Mouse (Mus musculus) CH12.LX (cell line): ENCODE measurements around the gene Fbxw8. TPM values are rescaled to one million over a fixed set of nuclear protein-coding genes. Genes with fewer than 3 reads are reported as not detected.
A peak's percentile ranks its signal among the peaks of the same experiment; 100 is the strongest.

Source experiments
- DNase-seq: peaks from one replicate; pipeline ENCODE4 v3.0.0-alpha.2; 2013; ENCODE audit errors: extremely low read depth
- H3K27ac ChIP-seq: 2 replicates; pipeline ENCODE4 v1.5.1; 2012; ENCODE audit warnings: low read depth, mild to moderate bottlenecking, control low read depth, moderate library complexity; ENCODE audit not compliant: insufficient read depth
- H3K27me3 ChIP-seq: replicated peaks from 2 replicates; pipeline ENCODE3; 2012; ENCODE audit warnings: inconsistent platforms
- H3K36me3 ChIP-seq, 2 experiments: replicated peaks in 1 of 2; 2 replicates each; pipeline versions ENCODE3 to v1.6.1; 2012; ENCODE audit warnings: inconsistent platforms in 1 of 2, low read length in 1 of 2, mild to moderate bottlenecking in 1 of 2, mixed read lengths in 1 of 2, moderate library complexity in 1 of 2; ENCODE audit not compliant: control insufficient read depth in 1 of 2, insufficient read depth in 1 of 2
- H3K4me1 ChIP-seq, 2 experiments: 2 replicates each; pipeline ENCODE4 v1.6.1; 2012; ENCODE audit warnings: inconsistent platforms in 1 of 2, moderate library complexity in 1 of 2; ENCODE audit not compliant: insufficient read depth in 2 of 2, control insufficient read depth in 1 of 2
- H3K4me2 ChIP-seq: 2 replicates; pipeline ENCODE4 v1.6.1; 2012; ENCODE audit warnings: low read depth, mild to moderate bottlenecking, control low read depth; ENCODE audit not compliant: poor library complexity, insufficient read depth, severe bottlenecking
- H3K4me3 ChIP-seq, 3 experiments: fragments of 150-350 bp in 1 of 3; sonication (generic) in 1 of 3; replicated peaks in 1 of 3; 2 replicates each; pipeline versions ENCODE3 to v1.5.1; 2011 to 2012; ENCODE audit warnings: low read depth in 2 of 3, low read length in 2 of 3, mild to moderate bottlenecking in 2 of 3, moderate library complexity in 2 of 3, control low read depth in 1 of 3, improper control_type of control experiment in 1 of 3, inconsistent platforms in 1 of 3, mixed read lengths in 1 of 3; ENCODE audit not compliant: poor library complexity in 1 of 3
- H3K79me2 ChIP-seq: replicated peaks from 2 replicates; pipeline ENCODE4 v1.6.1; 2012; ENCODE audit warnings: mild to moderate bottlenecking, moderate library complexity; ENCODE audit not compliant: control insufficient read depth, poor library complexity, insufficient read depth, severe bottlenecking; ENCODE audit errors: extremely low read depth
- H3K9ac ChIP-seq: 2 replicates; pipeline ENCODE4 v1.6.1; 2012; ENCODE audit warnings: low read depth, mild to moderate bottlenecking, control low read depth, moderate library complexity; ENCODE audit not compliant: insufficient read depth
- H3K9me3 ChIP-seq: replicated peaks from 2 replicates; pipeline ENCODE3; 2012; ENCODE audit warnings: low read length, inconsistent platforms, mixed read lengths
- CTCF ChIP-seq, 2 experiments: IDR thresholded peaks in 1 of 2; conservative IDR thresholded peaks in 1 of 2; 2 replicates each; pipeline ENCODE4 v1.5.1; 2011 to 2012; ENCODE audit warnings: low read depth in 2 of 2, low read length in 2 of 2, improper control_type of control experiment in 1 of 2, inconsistent platforms in 1 of 2, mild to moderate bottlenecking in 1 of 2, moderate library complexity in 1 of 2
- E2F4 ChIP-seq: IDR thresholded peaks from 2 replicates; pipeline ENCODE4 v1.6.1; 2011; ENCODE audit warnings: low read depth, low read length, improper control_type of control experiment; ENCODE audit not compliant: insufficient replicate concordance
- ETS1 ChIP-seq: conservative IDR thresholded peaks from 2 replicates; pipeline ENCODE4 v1.6.1; 2012; ENCODE audit warnings: low read depth, mild to moderate bottlenecking, inconsistent platforms, low read length, improper control_type of control experiment, moderate library complexity
- MEF2A ChIP-seq: IDR thresholded peaks from 2 replicates; pipeline ENCODE4 v1.6.1; 2014; ENCODE audit warnings: low read depth, mild to moderate bottlenecking, inconsistent platforms, low read length, improper control_type of control experiment, borderline replicate concordance
- MXI1 ChIP-seq: IDR thresholded peaks from 2 replicates; pipeline ENCODE4 v1.6.1; 2011; ENCODE audit warnings: mild to moderate bottlenecking, low read depth, low read length, improper control_type of control experiment
- NELFE ChIP-seq: IDR thresholded peaks from 2 replicates; pipeline ENCODE4 v1.6.1; 2011; ENCODE audit warnings: low read depth, low read length, improper control_type of control experiment
- PAX5 ChIP-seq: IDR thresholded peaks from 2 replicates; pipeline ENCODE4 v1.6.1; 2012; ENCODE audit warnings: low read length, inconsistent platforms, mixed read lengths
- POLR2A ChIP-seq: IDR thresholded peaks from 2 replicates; pipeline ENCODE4 v1.6.1; 2011; ENCODE audit warnings: low read depth, mild to moderate bottlenecking, improper control_type of control experiment, low read length
- POLR2AphosphoS2 ChIP-seq: IDR thresholded peaks from 2 replicates; pipeline ENCODE4 v1.6.1; 2011; ENCODE audit warnings: low read depth, low read length, improper control_type of control experiment
- RAD21 ChIP-seq: IDR thresholded peaks from 2 replicates; pipeline ENCODE4 v1.6.1; 2011; ENCODE audit warnings: low read depth, mild to moderate bottlenecking, low read length, improper control_type of control experiment, moderate library complexity
- SIN3A ChIP-seq: IDR thresholded peaks from 2 replicates; pipeline ENCODE4 v1.6.1; 2012; ENCODE audit warnings: low read length, improper control_type of control experiment, inconsistent platforms
- SMC3 ChIP-seq: IDR thresholded peaks from 2 replicates; pipeline ENCODE4 v1.6.1; 2011; ENCODE audit warnings: low read depth, low read length, improper control_type of control experiment
- TCF12 ChIP-seq: IDR thresholded peaks from 2 replicates; pipeline ENCODE4 v1.6.1; 2014; ENCODE audit warnings: low read depth, mild to moderate bottlenecking, inconsistent platforms, low read length, improper control_type of control experiment
- UBTF ChIP-seq: IDR thresholded peaks from 2 replicates; pipeline ENCODE4 v1.6.1; 2012; ENCODE audit warnings: low read depth, mild to moderate bottlenecking, inconsistent platforms, low read length, improper control_type of control experiment, moderate library complexity
- USF1 ChIP-seq: IDR thresholded peaks from 2 replicates; pipeline ENCODE4 v1.6.1; 2014; ENCODE audit warnings: low read depth, mild to moderate bottlenecking, inconsistent platforms, low read length, improper control_type of control experiment
- USF2 ChIP-seq: conservative IDR thresholded peaks from 2 replicates; pipeline ENCODE4 v1.6.1; 2011; ENCODE audit warnings: low read depth, low read length, improper control_type of control experiment
- dilution Hi-C: fragments of 300-500 bp; cut with MboI; formaldehyde crosslinking; loops from 2 replicates; pipeline ENCODE4 v1.14.3; 2020; ENCODE audit warnings: low sequenced_read_pairs; ENCODE audit not compliant: extremely low pct_unique_long_range_greater_than_20kb, extremely low pct_ligation_motif_present
- in situ Hi-C: fragments of 300-500 bp; cut with MboI; formaldehyde crosslinking; loops from 3 replicates; pipeline ENCODE4 v1.14.3; 2019; ENCODE audit warnings: low sequenced_read_pairs, low pct_ligation_motif_present, low pct_unique_long_range_greater_than_20kb, mixed read lengths
- polyA plus RNA-seq: library from polyadenylated mRNA; unstranded; fragments of >175 nt; gene quantifications from 2 replicates; pipeline ENCODE4 v1.2.1, GENCODE M21; 2012; ENCODE audit warnings: low read depth; ENCODE audit not compliant: insufficient read length
- total RNA-seq, 2 experiments: library from RNA; depleted of rRNA; stranded (reverse); fragments of 300-350 nt in 1 of 2; fragments of >200 nt in 1 of 2; gene quantifications; 2 replicates each; pipeline ENCODE4 v1.2.3; 2012 to 2014

Gene Fbxw8
- total and polyA plus RNA-seq, 3 experiments = 41.7 to 50.9 (median 47.3) TPM

DNA sequence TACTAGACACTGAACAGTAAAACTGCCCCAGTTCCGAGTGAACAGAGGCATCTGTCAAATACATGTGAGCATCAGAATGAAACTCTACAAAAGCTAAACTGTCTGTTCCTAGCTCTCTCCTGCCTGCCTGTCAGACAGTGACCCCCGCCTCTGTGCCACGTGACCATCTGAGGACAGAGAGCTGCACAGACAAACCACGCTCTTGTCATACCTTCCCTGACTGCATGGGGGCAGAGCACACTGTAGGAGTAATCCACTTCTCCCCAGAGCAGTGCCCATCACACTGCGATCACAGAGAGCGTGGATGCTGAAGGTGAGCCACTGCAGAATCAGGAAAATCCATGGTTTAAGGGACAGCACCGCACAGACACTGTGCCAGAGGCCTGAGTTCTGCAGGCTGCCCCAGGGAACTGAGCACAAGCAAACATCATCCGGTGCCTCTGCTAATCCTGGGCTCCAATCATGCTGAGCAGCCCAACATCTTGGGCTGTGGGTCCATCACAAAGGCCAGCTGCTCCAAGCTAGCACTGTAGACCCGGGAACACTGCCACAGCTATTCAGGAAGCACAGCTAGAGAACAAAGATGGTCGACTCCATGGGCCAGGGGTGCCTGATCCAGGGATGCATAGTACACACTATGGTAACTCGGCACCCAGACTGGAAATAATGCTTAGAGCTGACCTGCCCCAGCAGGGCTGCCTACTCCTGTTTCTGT is 61.8 kb downstream of the Fbxw8 start:
- H3K9ac ChIP-seq = no peak overlapping the region
- no peak overlapping the region for H3K27ac ChIP-seq
- dilution Hi-C loops = no loop called here
- no peak overlapping the region for H3K4me2 ChIP-seq
- peaks cover 4% of the 10 kb centered on the region for H3K9me3 ChIP-seq
- peaks cover 62 to 94% of the 10 kb centered on the region in 2 experiments for H3K36me3 ChIP-seq
- no peak for TF ChIP-seq ETS1
- no peak for TF ChIP-seq POLR2A
- TF ChIP-seq TCF12 = no peak
- peak; percentile 15; the same call in 1 of the 2 replicates for TF ChIP-seq USF1
- no peak for TF ChIP-seq UBTF
- TF ChIP-seq SIN3A = no peak
- TF ChIP-seq PAX5 = no peak
- TF ChIP-seq USF2 = no peak
- TF ChIP-seq NELFE = no peak
- no peak for TF ChIP-seq MXI1
- 0 out of 4 replicates have a peak, but pooled peaks of 1 of the 2 experiments have one; percentile 13 for TF ChIP-seq CTCF (conservative IDR thresholded peaks at IDR 0.05 in 1 of 2, IDR thresholded peaks at IDR 0.05 in 1 of 2; ENCODE audit: low read depth in 2 of 2, low read length in 2 of 2)
- TF ChIP-seq POLR2AphosphoS2 = no peak
- TF ChIP-seq RAD21 = no peak; the same call in 1 of the 2 replicates
- TF ChIP-seq, all 38 proteins: peak for 2
- in situ Hi-C loops = no loop called here
- Histone ChIP-seq H3K4me3 (no peak overlapping the region), H3K4me1 (peaks cover 11 to 15% of the 10 kb centered on the region in 2 experiments; a peak in 3 of 4 replicates), H3K27me3 (no peaks in the 10 kb centered on the region), H3K79me2 (no peaks in the 10 kb centered on the region)
- DNase-seq = no peak

- Histone ChIP-seq H3K4me2 (no peak overlapping the region), H3K9ac (no peak overlapping the region), H3K36me3 (peaks cover 53 to 86% of the 10 kb centered on the region in 2 experiments), H3K4me3 (no peak overlapping the region), H3K27me3 (no peaks in the 10 kb centered on the region), H3K9me3 (peaks cover 4% of the 10 kb centered on the region), H3K79me2 (no peaks in the 10 kb centered on the region), H3K27ac (no peak overlapping the region), H3K4me1 (peaks cover 26 to 41% of the 10 kb centered on the region in 2 experiments)
- in situ Hi-C loops = no loop called here
- dilution Hi-C loops = no loop called here
- no peak for TF ChIP-seq ETS1
- TF ChIP-seq MEF2A = no peak
- TF ChIP-seq CTCF (conservative IDR thresholded peaks at IDR 0.05 in 1 of 2, IDR thresholded peaks at IDR 0.05 in 1 of 2; ENCODE audit: low read depth in 2 of 2, low read length in 2 of 2) = peak; percentile 54 to 70
- TF ChIP-seq RAD21 = peak; percentile 19
- no peak for TF ChIP-seq E2F4
- TF ChIP-seq SMC3 = 0 out of 2 replicates have a peak, but pooled peaks have one; percentile 9
- no peak for DNase-seq
Measured at GRCm38 (mm10) chr5:118090837-118091236, 64.4 kb downstream of the Fbxw8 start.
